Mouse (Mus musculus) midbrain, embryonic 13.5 days (tissue): ENCODE results near the gene Mef2c. TPM values are rescaled to one million over a fixed set of nuclear protein-coding genes. Genes with fewer than 3 reads are reported as not detected.

ENCODE experiments used
- ATAC-seq: fragments of 200-750 bp; cut with Nextera tagmentation; 2 replicates; pipeline ENCODE4 v1.8.0; 2017; ENCODE audit warnings: mild to moderate bottlenecking, moderate TSS enrichment, moderate library complexity
- H3K27ac ChIP-seq: fragments of 300-500 bp; sonication (generic); 2 replicates; pipeline ENCODE4 v1.5.1; 2015; ENCODE audit warnings: inconsistent platforms, mild to moderate bottlenecking, moderate library complexity
- H3K27me3 ChIP-seq: fragments of 300-500 bp; sonication (generic); 2 replicates; pipeline ENCODE4 v1.6.1; 2015; ENCODE audit warnings: mild to moderate bottlenecking, inconsistent platforms
- H3K36me3 ChIP-seq: fragments of 300-500 bp; sonication (generic); 2 replicates; pipeline ENCODE4 v1.6.1; 2015; ENCODE audit warnings: mild to moderate bottlenecking, inconsistent platforms
- H3K4me1 ChIP-seq: fragments of 300-500 bp; sonication (generic); replicated peaks from 2 replicates; pipeline ENCODE4 v1.6.1; 2015; ENCODE audit warnings: inconsistent platforms
- H3K4me2 ChIP-seq: fragments of 300-500 bp; sonication (generic); replicated peaks from 2 replicates; pipeline ENCODE4 v1.6.1; 2015; ENCODE audit warnings: moderate library complexity, mild to moderate bottlenecking, inconsistent platforms
- H3K4me3 ChIP-seq: fragments of 300-500 bp; sonication (generic); replicated peaks from 2 replicates; pipeline ENCODE4 v1.5.1; 2015; ENCODE audit warnings: mild to moderate bottlenecking, inconsistent platforms
- H3K9ac ChIP-seq: fragments of 300-500 bp; sonication (generic); replicated peaks from 2 replicates; pipeline ENCODE4 v1.6.1; 2015; ENCODE audit warnings: mild to moderate bottlenecking, inconsistent platforms
- H3K9me3 ChIP-seq: fragments of 300-500 bp; sonication (generic); 2 replicates; pipeline ENCODE4 v1.6.1; 2016; ENCODE audit warnings: mild to moderate bottlenecking, inconsistent platforms
- WGBS: fragments of 180-500 bp; shearing (Covaris S2); methylation state at CpG from one replicate; pipeline ENCODE4 v1.1.7; 2015; 5-methylcytosine and 5-hydroxymethylcytosine counted together
- polyA plus RNA-seq: library from polyadenylated mRNA; unstranded; fragments of >200 nt; fragmentation: Nextera tagmentation; extraction: Ambion mirVana; gene quantifications from 2 replicates; pipeline ENCODE4 v1.2.1, GENCODE M21; 2015

Mef2c gene
- polyA plus RNA-seq, 1 experiment from 2014 or later = 15.2 TPM

DNA sequence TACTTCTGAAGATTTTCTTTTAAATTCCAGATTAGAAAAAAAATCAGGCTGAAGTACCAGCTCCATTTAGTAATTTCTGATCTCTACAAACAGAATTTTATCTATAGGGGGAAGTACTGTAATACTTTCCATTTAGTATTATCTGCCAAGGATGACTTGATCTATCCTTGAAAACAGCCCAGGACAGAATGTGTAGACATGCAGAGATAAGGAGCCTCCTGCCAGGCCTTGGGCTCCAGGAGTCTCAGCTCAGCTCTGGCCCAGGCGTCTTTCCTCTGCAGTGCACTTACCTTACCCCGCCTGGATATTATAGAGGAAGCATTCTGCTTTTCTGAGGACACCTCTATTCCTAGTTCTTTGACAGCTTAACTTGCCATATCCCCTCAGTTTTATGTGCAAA lies 59.4 kb downstream of the Mef2c start:
- Histone ChIP-seq H3K9ac (no peak overlapping the region), H3K4me2 (no peak overlapping the region), H3K4me1 (peaks cover 6% of the 10 kb centered on the region; the same call in 1 of the 2 replicates), H3K27ac (no peak overlapping the region), H3K9me3 (no peaks in the 10 kb centered on the region), H3K36me3 (no peaks in the 10 kb centered on the region), H3K27me3 (no peaks in the 10 kb centered on the region), H3K4me3 (no peak overlapping the region)
- ATAC-seq = no peak
- WGBS = 70% methylated on average over 2 of the region's 2 CpGs

DNA sequence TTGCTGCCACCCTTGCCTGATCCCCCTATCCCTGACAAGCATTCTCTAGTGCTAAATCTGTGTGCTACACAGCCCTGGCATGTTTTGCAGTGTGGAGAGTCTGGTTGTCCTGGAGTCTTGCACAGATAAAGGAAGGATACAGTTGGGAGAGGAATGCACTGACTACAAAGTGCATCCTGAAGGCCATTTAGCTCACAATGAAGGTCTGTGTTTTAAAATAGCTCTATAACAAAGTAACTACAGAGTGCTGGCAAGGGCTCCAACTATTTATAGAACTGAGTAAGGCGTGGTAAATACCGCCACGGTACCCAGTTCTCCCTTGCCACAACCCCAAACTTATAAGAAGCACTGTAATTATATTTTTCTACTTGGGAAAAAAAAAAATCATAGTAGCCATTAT lies 61.9 kb downstream of the Mef2c start:
- H3K27ac ChIP-seq = no peak overlapping the region
- H3K4me3 ChIP-seq = no peak overlapping the region
- H3K27me3 ChIP-seq = no peaks in the 10 kb centered on the region
- no peaks in the 10 kb centered on the region for H3K9me3 ChIP-seq
- 86% methylated on average over 3 of the region's 3 CpGs for WGBS
- H3K9ac ChIP-seq = no peak overlapping the region
- no peaks in the 10 kb centered on the region for H3K36me3 ChIP-seq
- H3K4me1 ChIP-seq = peaks cover 6% of the 10 kb centered on the region; the same call in 1 of the 2 replicates
- no peak overlapping the region for H3K4me2 ChIP-seq
- ATAC-seq = no peak

DNA sequence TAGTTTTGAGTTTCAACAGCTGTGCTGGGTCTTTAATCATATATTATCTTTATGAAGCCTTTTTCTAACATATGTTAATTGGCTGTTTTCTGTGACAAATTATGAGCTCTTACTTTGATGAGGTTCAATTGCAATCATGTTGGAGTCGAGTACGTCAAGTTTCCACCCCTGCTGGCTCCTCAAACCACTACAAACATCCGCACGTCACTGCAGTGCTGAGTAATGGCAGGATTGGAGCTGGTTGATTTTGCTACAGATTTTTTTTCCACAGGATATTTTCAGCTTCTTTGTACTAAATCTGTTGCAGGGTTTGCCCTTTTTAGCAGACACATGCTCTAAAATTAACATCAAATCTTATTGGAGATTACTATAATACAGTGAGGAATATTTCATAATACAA lies 62.3 kb downstream of the Mef2c start:
- ATAC-seq = no peak
- no peaks in the 10 kb centered on the region for H3K36me3 ChIP-seq
- H3K4me3 ChIP-seq = no peak overlapping the region
- H3K4me2 ChIP-seq = no peak overlapping the region
- WGBS = 69% methylated on average over 4 of the region's 4 CpGs
- H3K9me3 ChIP-seq = no peaks in the 10 kb centered on the region
- peaks cover 6% of the 10 kb centered on the region; the same call in 1 of the 2 replicates for H3K4me1 ChIP-seq
- no peak overlapping the region for H3K9ac ChIP-seq
- no peak overlapping the region for H3K27ac ChIP-seq
- no peaks in the 10 kb centered on the region for H3K27me3 ChIP-seq

DNA sequence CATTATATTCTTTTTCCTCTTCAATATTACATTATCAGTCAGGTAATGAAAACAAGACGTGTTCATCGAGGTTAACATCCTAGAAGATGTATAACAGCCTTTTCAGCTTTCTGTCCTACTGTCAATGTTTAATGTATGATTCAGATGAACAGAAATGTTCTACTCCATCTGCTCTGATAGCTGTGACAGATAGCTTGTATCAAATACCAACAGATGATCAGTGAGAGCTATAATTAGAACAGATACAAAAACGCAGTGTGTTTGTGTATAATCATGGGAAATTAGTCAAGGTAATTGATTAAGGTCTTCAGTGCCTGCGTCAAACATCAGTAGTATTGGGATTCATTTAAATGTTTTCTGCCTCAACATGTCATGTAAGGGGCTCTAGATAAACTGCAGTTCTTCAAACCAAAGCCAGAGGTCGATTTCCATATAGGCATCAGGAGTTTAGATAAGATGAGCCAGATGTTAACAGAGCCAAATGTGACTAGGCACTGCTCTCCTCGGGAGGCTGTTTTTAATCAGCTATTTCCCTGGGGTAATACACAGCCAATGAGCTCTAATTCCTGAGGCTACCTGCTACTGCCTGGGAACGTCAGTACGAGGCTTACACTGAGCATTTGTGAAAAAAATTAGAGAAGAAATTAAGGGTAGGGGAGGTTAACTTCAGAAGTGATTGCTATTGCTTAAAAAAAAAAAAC lies 63.1 kb downstream of the Mef2c start:
- ATAC-seq = 0 out of 2 replicates have a peak, but pooled peaks have one; percentile 65
- 56% methylated on average over 8 of the region's 8 CpGs for WGBS

DNA sequence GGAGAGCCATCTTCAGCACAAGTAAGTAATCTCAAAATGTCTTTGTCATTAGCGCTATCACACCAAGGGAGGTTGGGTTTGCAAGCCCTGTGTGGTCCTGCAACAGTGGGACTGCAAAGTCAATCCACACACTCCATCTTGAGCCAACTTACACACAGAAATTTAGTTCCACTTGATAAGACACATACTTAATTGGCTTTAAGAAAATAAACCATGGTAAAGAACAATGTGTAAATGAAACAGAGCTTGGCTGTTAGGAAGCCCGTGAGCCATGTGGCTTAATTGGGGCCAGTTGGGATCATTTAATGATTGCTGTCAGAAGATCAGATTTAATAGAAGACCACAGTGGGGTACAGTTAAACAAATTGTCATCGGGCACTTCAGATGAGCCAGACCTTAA lies 63.8 kb downstream of the Mef2c start:
- no peaks in the 10 kb centered on the region for H3K9me3 ChIP-seq
- H3K4me2 ChIP-seq = no peak overlapping the region
- H3K27ac ChIP-seq = no peak overlapping the region
- 0 out of 2 replicates have a peak, but pooled peaks have one; percentile 34 for ATAC-seq
- H3K4me1 ChIP-seq = peaks cover 6% of the 10 kb centered on the region; the same call in 1 of the 2 replicates
- 65% methylated on average over 3 of the region's 3 CpGs for WGBS
- H3K4me3 ChIP-seq = no peak overlapping the region
- no peaks in the 10 kb centered on the region for H3K27me3 ChIP-seq
- no peak overlapping the region for H3K9ac ChIP-seq
- H3K36me3 ChIP-seq = no peaks in the 10 kb centered on the region

More for the DNA sequence above, 63.1 kb downstream of the Mef2c start:
- Histone ChIP-seq H3K9ac (no peak overlapping the region), H3K27me3 (no peaks in the 10 kb centered on the region), H3K4me3 (no peak overlapping the region), H3K4me1 (peaks cover 6% of the 10 kb centered on the region; the same call in 1 of the 2 replicates), H3K4me2 (no peak overlapping the region), H3K9me3 (no peaks in the 10 kb centered on the region), H3K27ac (no peak overlapping the region), H3K36me3 (no peaks in the 10 kb centered on the region)

DNA sequence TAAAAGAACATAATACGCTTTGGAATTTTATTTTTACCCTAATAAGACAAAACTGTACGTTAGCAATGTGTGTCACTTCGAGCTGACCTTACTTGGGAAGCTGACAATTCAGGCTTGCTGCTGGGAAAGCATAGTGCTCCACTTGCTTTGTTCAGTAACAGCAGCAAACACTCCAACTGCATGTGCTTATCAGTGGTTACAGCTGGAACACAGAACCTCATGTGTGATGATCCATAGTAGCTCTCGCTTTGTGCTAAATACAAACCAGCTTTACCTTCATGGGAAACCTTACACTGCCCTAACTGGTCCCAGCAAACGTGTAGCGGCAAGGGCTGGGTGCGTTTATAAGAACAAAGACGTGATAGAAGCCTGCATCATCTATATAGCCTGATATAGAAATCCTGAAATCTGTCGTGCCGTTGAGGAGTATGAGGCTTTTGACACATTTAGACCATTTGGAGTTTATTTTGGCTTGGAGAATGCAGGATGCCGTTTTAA lies 65.0 kb downstream of the Mef2c start:
- Histone ChIP-seq H3K36me3 (no peaks in the 10 kb centered on the region), H3K4me3 (no peak overlapping the region), H3K27ac (no peak overlapping the region), H3K4me1 (peaks cover 9% of the 10 kb centered on the region; the same call in 1 of the 2 replicates), H3K9me3 (no peaks in the 10 kb centered on the region), H3K4me2 (no peak overlapping the region), H3K27me3 (no peaks in the 10 kb centered on the region), H3K9ac (no peak overlapping the region)
- WGBS = 82% methylated on average over 11 of the region's 11 CpGs
- no peak for ATAC-seq

DNA sequence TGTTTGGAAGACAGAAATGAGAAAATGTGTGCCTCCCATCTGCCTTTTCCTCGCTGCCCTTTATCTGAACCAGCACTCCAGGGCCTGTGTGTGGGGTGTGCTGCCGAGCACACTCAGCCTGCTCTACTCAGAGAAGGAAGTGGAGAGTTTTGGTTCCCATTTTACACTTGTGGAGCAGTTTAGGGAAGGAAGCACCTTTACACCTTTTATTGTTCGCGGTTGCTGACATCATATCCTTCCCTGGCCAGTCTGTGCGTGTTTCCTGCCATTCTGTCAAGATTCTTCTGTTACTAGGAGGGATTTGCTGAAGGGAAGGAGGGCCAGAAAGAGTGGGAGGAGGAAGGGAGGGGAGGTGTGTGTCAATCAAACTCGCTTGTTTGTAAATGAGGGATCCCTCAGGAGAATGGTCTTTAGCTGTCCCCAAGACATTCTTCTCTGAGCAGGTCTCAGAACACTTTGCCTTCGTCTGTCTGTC lies 68.2 kb downstream of the Mef2c start:
- no peaks in the 10 kb centered on the region for H3K9me3 ChIP-seq
- peaks cover 8% of the 10 kb centered on the region; the same call in 1 of the 2 replicates for H3K27me3 ChIP-seq
- WGBS = 46% methylated on average over 7 of the region's 7 CpGs
- ATAC-seq = peak; percentile 57; the same call in 1 of the 2 replicates
- H3K27ac ChIP-seq = no peak overlapping the region
- peaks cover 14% of the 10 kb centered on the region; the same call in 1 of the 2 replicates for H3K4me1 ChIP-seq
- no peaks in the 10 kb centered on the region for H3K36me3 ChIP-seq
- no peak overlapping the region for H3K9ac ChIP-seq
- H3K4me3 ChIP-seq = no peak overlapping the region
- no peak overlapping the region for H3K4me2 ChIP-seq

DNA sequence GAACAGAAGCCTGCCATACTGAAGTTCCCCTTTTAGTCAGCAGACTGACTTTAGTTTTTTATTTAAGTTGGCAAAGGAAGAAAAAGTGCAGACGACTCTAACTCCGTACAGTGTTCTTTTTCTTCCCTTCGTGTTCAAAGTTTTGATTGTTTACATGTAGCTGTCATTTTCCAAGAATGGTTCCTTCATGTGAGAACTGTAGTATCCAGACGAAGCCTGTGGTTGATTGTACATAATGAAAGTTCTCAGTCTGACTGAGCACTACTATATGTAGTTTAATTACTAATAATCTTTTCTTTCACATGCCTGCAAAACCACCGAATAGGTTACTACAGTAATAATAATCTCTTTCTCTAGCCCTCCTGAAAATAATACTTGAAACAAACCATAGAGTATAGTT lies 68.6 kb downstream of the Mef2c start:
- Histone ChIP-seq H3K9me3 (no peaks in the 10 kb centered on the region), H3K27ac (no peak overlapping the region), H3K4me1 (0 out of 2 replicates have a peak, but pooled peaks cover 11% of the 10 kb centered on the region), H3K4me2 (no peak overlapping the region), H3K27me3 (peaks cover 8% of the 10 kb centered on the region; the same call in 1 of the 2 replicates), H3K36me3 (no peaks in the 10 kb centered on the region), H3K9ac (no peak overlapping the region), H3K4me3 (no peak overlapping the region)
- WGBS = 77% methylated on average over 5 of the region's 5 CpGs
- no peak for ATAC-seq

DNA sequence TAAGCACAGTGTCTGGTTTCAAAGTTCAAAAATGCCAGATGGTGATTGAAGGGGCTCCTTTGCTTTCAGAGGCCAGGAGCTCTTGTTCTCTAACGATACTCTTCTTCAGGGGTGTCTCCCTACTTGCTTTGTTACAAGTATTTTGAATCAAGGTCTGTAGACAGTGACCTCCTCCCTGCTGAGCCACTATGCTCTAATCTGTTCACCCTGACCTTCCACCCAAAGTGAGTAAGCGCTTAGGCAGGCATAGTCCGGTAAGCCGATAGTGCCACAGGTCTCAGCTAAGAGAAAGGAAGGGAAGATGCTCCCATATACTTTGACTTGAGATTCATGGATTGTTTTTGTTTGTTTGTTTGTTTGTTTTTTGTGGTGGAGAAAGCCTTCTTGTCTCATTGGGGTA lies 69.5 kb downstream of the Mef2c start:
- Histone ChIP-seq H3K9ac (no peak overlapping the region), H3K27ac (no peak overlapping the region), H3K9me3 (no peaks in the 10 kb centered on the region), H3K4me2 (no peak overlapping the region), H3K4me3 (no peak overlapping the region), H3K4me1 (0 out of 2 replicates have a peak, but pooled peaks cover 8% of the 10 kb centered on the region), H3K27me3 (peaks cover 8% of the 10 kb centered on the region; the same call in 1 of the 2 replicates), H3K36me3 (no peaks in the 10 kb centered on the region)
- 32% methylated on average over 4 of the region's 4 CpGs for WGBS
- no peak for ATAC-seq

GRCm38 (mm10) chr13:83573855-83574583 lies 70.2 kb downstream of the Mef2c start:
- 0 out of 2 replicates have a peak, but pooled peaks have one; percentile 30 for ATAC-seq
- H3K4me3 ChIP-seq = no peak overlapping the region
- no peak overlapping the region for H3K4me2 ChIP-seq
- H3K4me1 ChIP-seq = 0 out of 2 replicates have a peak, but pooled peaks cover 8% of the 10 kb centered on the region
- H3K9me3 ChIP-seq = no peaks in the 10 kb centered on the region
- H3K36me3 ChIP-seq = no peaks in the 10 kb centered on the region
- peaks cover 8% of the 10 kb centered on the region; the same call in 1 of the 2 replicates for H3K27me3 ChIP-seq
- WGBS = 45% methylated on average over 8 of the region's 8 CpGs
- H3K27ac ChIP-seq = no peak overlapping the region
- H3K9ac ChIP-seq = no peak overlapping the region

DNA sequence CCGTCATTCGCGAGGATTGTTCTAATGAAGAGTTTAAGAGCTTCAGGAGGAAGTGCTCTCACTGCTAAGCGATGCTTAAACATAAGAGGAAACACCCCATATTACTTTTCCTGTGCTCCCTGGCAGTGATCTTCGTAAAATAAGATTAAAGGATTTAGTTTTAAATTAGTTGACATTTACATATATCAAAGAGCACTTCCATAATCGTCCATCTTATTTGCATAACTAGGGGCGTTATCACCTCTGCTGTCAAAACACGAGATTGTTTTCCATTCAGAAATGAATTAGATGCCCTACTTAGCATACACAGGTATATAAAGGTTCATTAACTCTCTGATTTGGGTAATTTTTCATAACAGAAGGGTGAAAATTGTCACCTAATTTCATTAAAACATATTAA lies 71.0 kb downstream of the Mef2c start:
- Histone ChIP-seq H3K4me2 (no peak overlapping the region), H3K27me3 (peaks cover 10% of the 10 kb centered on the region; the same call in 1 of the 2 replicates), H3K36me3 (no peaks in the 10 kb centered on the region), H3K27ac (no peak overlapping the region), H3K4me1 (0 out of 2 replicates have a peak, but pooled peaks cover 8% of the 10 kb centered on the region), H3K9ac (no peak overlapping the region), H3K4me3 (no peak overlapping the region), H3K9me3 (no peaks in the 10 kb centered on the region)
- WGBS = 54% methylated on average over 8 of the region's 8 CpGs
- no peak for ATAC-seq

DNA sequence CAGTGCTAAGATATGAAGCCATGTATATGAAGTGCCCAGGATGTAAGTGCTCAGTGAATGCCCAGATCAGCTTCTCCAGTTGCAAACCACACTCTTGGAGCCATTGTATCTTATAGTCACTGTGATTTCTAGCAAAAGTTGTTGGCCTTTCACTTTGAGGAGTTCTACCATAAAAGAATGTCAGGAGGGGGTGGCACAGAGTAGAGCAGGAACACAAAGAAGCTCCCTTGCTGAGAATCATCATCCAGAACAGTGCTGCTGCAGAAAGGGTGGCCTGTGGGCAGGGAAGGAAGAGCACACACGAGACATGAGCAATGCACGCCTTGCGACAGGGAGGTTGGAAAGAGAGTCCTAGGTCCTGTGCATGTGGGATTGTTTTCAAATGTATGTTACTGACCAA lies 75.6 kb downstream of the Mef2c start:
- H3K4me3 ChIP-seq = no peak overlapping the region
- no peak overlapping the region for H3K9ac ChIP-seq
- no peaks in the 10 kb centered on the region for H3K36me3 ChIP-seq
- no peak overlapping the region for H3K4me2 ChIP-seq
- 0 out of 2 replicates have a peak, but pooled peaks cover 5% of the 10 kb centered on the region for H3K4me1 ChIP-seq
- ATAC-seq = no peak
- H3K9me3 ChIP-seq = no peaks in the 10 kb centered on the region
- H3K27me3 ChIP-seq = peaks cover 10% of the 10 kb centered on the region; the same call in 1 of the 2 replicates
- H3K27ac ChIP-seq = no peak overlapping the region
- WGBS = 84% methylated on average over 3 of the region's 3 CpGs
